Mouse (Mus musculus) frontal cortex, postnatal 25 days (tissue): ENCODE results near the gene Bdh2.
A peak's percentile ranks its signal among the peaks of the same experiment; 100 is the strongest.

Experiments
- DNase-seq, 2 experiments: peaks; one replicate each; pipeline ENCODE4 v3.0.0; 2022; ENCODE audit warnings: low spot score in 2 of 2

Gene Bdh2

GRCm38 (mm10) chr3:135280669-135281415 is at the start of gene Bdh2:
Gene Bdh2 (plus strand): TSS chr3:135281221.
- DNase-seq: peak; percentile 59 to 66

DNA sequence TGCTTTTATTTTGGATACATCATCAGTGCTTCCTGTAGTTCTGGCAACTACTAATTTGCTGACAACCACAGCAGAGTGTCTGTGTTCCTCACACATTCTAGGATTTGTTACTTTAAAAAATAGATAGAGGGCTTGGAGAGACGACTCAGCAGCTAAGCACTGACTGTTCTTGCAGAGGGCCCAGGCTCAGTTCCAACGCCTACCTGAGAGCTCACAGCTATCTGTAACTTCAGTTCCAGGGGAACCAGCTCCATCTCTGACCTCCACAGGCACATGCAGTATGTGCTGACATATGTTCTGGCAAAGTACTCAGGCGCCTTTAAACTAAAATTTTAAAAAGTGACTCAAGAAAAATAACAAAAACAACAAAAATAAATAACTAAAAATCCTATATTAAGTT is 49.0 kb upstream of the Bdh2 start:
- DNase-seq: no peak

DNA sequence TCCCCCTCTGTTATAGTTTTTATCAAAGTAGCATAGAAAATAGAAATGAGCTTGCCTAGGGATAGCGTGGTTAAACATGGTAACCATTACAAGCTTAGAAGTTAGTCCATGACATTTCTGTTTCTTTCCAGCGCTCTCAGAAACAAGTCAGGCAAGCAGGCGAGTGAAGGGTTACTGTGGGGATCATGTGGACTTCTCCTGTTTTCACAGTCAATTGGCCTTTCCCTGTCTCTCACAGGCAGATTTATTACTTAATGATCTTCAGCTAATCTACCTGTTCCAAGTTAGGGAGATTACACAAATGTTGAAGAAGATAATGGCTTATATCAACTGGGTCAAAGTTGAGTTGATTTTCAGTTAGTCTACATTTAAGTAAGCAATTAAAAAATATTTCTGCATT is 48.6 kb upstream of the Bdh2 start:
- no peak for DNase-seq

- no peak for DNase-seq
These were observed 35.3 kb upstream of the Bdh2 start for GRCm38 (mm10) chr3:135245733-135246132.

- DNase-seq: no peak
These were observed 34.2 kb upstream of the Bdh2 start for GRCm38 (mm10) chr3:135246828-135247227.

GRCm38 (mm10) chr3:135249104-135249503 is 31.9 kb upstream of the Bdh2 start:
- no peak for DNase-seq

DNA sequence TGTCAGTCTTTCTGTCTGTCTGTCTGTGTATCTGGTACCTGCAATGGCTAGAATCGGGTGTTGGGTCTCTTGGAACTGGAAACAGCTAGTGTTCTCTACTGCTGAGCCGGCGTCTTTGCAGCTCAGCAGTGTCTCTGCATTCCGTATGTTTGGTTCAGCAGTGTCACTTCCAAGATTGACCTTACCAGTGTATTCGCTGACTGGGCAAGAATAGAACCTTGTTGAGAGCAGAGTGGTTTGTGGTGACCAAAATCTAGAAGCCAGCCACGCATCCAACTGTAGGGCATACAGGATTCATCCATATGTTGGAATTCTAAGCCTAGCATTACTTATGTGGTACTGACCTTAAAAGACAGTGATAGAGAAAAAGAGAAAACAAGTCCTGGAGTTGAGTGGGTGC is 29.2 kb upstream of the Bdh2 start:
- no peak for DNase-seq

DNA sequence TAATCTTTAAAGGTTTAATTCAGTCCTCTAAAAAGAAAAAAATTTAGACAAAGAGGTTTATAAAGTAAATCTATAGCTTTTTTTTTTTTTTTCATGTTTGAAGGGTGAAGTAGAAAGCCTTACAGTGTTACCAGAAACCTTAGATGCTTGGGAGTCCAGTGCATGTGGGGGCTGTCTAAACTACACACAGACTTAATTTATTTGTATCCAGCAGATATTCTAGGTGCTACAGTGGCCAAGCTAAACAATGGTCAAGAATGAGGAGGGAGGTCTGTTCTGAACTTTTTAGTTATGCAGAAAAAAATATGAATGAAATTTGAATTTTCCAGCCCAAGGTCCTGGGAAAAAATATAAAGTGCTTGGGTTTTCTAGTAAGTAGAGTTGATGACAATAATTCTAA is 26.2 kb upstream of the Bdh2 start:
- DNase-seq: no peak

DNA sequence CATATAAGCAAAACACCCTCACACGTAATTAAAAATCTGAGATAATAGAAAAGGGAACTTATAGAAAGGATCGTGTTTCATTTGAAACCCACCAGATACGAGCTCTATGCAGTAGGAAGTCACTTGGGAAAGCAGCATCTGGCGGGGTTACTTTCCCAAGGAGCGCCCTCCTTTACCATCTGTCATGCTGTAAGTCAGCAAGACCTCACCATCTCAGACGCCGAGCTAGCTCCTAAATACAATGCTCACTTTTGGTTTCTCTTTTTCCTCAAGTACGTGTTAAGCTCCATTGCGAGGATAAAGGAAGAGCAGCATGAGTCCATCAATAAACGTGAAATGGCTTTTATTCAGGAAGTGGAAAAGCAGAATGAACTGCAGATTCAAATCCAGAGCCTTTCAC is 22.1 kb upstream of the Bdh2 start:
- no peak for DNase-seq

- DNase-seq: no peak
These were observed 20.8 kb upstream of the Bdh2 start for GRCm38 (mm10) chr3:135260233-135260632.

- no peak for DNase-seq
These were observed 12.4 kb upstream of the Bdh2 start for GRCm38 (mm10) chr3:135268616-135269015.

DNA sequence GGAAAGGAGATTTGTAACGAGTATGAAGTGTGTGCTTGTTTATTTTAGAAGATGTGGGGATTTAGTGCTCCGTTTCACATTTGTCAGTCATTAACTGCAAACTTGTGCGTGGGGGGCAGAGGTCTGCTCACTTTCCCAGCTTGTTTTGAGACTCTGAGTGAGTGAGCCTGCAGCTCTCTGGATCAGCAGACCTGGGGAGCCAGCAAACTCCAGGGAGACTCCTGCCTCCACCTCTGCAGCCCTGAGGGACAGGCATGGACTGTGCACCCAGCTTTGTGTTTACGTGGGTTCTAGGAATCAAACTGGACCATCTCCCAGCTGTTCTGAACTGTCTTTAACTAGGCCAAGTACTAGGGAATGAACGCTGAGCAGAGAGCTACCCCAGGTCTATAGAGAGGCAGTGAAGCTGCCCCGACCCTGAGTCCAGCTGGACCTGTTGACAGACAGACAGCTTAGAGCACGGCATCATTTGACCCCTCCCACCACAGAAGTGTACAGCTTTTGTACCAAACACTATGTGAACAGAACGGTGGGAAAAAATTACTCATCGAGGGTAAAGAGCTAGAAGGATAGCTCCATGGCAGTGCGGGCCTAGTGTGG is 11.5 kb upstream of the Bdh2 start:
- no peak for DNase-seq

GRCm38 (mm10) chr3:135272627-135273026 is 8.4 kb upstream of the Bdh2 start:
- DNase-seq: no peak

DNA sequence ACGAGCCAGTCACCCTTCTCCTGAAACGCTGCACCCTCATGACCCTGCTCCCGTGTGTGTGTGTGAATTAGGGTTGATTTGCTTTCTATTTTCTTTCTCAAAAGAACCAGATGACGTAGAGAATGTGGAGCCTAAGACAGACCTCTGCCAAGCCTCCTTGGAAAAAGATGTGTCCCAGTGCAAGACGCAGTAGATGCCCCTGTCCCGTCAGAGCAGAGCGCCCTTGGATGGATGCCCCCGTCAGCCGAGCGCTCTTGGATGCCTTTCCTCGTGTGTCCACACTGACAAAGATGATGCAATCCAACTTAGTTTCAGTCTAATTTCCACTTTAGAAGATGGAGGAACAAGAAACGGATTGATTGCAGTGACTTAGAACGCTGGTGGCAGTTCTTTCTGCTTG is 8.0 kb upstream of the Bdh2 start:
- no peak for DNase-seq

DNA sequence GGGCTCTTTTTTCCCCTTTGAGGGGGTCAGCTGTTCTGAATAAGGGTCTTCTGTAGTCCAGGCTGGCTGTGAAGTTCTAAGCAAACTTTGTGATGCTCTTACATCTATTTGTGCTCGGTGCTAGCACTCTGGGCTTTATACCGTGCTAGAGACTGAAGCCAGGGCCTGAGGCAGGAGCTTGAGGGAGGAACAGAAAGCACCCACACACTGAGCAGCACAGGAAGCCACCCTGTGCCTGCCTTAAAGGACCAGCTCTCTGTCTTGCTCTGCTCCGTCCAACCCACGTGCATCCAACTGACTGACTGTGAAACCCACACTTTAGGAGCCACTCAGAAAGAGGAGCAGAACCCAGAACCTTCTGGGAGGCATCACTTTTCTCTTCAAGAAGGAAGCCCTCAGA is 861 bp upstream of the Bdh2 start:
- DNase-seq: no peak

DNA sequence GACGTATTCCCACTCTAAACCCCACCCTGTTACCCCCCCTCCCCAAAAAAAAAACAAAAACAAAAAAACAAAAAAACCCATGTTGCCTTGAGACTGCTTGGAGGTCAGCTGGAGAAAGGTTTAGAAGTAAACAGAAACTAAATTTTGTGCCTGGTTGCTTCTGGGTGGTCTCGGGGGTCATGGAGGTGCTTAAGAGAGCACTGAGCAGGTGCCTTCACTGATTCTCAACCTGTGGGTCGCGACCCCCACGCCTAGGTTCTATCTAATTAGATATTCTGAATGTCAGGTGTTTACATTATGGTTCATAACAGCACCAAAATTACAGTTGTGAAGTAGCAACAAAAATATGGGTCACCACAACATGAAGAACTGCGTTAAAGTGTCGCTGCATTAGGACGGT is 680 bp downstream of the Bdh2 start:
- DNase-seq: no peak

DNA sequence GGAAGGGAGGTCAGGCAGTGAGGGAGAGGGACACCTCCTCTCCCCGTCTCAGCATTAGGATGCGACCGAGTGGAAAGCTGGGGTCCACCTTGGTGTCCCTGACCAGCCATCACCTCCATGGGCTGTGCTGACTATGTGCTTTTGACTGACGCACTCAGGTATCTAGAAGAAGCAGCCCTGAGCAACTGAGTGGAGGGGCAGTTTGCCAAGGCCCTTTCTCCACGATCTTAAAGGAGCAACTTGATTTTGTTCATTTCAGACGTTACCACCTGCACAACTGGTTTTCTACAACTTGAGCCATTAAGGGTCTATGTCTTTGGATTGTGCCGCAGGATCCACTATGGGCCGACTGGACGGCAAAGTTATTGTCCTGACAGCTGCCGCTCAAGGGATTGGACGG is 4.2 kb downstream of the Bdh2 start:
- DNase-seq: no peak

GRCm38 (mm10) chr3:135285807-135286206 is 4.8 kb downstream of the Bdh2 start:
- DNase-seq: no peak

DNA sequence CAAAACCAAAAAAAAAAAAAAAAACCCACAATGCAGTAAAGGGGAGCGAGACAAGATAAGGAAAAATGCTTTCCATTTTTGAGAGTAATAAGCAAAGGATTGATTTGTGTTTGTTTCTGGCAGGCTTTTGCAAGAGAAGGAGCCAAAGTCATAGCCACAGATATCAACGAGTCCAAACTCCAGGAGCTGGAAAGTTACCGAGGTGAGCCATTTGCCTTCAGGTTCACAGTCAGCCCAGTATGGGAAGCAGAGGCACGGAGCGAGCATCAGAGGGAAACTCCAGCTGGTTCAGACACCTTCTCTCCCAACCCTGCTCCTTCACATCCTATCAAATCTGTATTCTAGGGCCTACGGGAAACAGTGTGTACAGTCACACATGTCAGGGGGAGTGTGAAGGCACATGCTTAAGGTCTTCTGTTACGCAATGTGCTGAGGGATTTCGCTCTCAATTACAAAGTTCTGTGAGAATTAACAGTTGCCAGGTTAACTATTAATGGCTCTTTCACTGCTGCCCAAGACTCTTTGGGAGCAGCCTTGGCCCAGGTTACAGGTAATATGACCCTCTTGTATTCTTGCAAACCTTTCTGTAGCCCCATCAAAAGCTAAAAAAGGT is 7.2 kb downstream of the Bdh2 start:
- DNase-seq: no peak

DNA sequence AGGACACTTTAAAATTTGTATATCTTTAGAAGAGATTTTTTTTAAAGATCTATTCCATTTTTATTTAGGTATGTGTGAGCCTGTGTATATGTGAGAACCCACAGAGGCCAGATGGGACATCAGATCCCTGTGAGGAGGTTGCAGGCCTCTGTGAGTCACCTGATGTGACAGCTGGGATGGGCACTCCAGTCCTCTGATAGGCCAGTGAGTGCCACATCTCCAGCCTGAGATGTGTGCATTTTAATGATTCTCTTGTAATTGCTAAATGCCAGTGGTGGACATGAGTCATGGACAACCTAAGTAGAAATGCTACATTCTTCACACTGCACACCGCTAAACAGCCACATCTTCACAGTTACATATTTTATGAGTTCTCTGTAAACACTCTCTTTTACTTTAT is 8.1 kb downstream of the Bdh2 start:
- no peak for DNase-seq

DNA sequence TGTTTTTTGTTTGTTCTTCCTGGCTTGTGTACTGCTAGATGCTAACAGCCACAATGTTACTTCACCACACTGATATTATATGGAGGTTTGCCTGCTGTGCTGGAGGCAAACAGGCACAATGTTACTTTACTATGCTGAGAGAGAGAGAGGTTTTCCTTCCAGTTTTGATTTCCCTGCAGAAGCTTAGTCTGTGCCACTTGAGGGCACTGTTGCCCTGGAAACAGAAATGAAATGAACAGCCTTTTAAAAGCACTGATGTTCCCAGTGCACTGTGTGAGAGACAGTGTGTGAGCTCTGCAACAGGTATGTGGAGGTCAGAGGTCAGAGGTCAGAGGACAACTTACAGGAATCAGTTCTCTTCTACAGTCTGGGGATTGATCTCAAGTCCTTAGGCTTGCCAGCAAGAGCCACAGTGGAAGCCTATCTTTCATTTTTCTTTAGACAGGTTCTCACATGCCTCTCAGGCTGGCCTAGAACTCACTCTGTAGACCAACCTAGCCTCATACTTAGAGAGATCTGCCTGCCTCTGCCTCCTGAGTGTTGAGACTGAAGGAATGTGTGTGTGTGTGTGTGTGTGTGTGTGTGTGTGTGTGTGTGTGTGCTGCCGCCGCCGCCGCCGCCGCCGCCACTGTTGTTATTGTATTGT is 9.4 kb downstream of the Bdh2 start:
- peak in 1 of 2 experiments; percentile 47 for DNase-seq

- no peak for DNase-seq
These were observed 12.7 kb downstream of the Bdh2 start for GRCm38 (mm10) chr3:135293703-135294102.

DNA sequence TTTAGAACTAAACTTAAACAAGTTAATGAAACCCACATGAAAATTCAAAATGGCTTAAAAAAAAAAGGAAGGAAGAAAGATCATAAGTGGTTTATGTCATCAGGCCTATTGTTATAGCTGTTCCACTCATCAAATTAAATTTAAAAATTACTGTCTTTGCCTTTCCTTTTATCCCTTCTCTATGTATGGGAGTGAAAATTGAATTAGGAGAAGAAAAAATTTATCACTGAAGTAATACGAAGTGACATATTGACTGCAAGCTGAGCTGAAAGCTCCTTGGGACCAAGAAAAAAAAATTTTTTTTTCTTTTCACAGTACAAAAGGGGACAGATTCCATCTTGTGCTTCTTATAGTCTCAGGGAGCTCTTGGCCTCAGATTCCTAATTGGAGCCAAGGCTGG is 14.5 kb downstream of the Bdh2 start:
- no peak for DNase-seq
